Mouse (Mus musculus) heart, postnatal 0 days (tissue): ENCODE results near the gene Aire.

Source experiments
- CTCF ChIP-seq: IDR thresholded peaks from 2 replicates; pipeline ENCODE4 v1.5.1; 2016; ENCODE audit warnings: antibody characterized with exemption, control low read depth, low read depth
- EP300 ChIP-seq: IDR thresholded peaks from 2 replicates; pipeline ENCODE4 v1.6.1; 2016; ENCODE audit warnings: antibody characterized with exemption, low read depth

DNA sequence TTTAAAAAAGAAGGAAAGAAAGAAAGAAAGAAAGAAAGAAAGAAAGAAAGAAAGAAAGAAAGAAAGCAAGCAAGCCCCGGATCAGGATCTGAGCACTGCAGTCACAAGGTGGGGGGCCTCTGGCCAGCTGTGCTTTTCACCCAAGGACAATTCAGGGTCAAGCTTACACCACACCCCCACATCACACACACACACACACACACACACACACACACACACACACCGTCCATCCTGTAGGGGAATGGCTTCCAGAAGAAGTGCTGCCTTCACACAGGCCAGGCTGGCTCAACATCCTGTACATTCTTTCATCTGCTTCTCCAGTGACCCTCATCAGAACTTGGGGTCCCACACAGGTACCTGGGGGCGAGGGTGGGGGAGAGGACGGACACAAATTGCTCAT lies 24.1 kb downstream of the Aire start:
- TF ChIP-seq CTCF (no peak), EP300 (no peak)
